Mouse (Mus musculus): ENCODE data around the gene Zfc3h1. TPM values are rescaled to one million over a fixed set of nuclear protein-coding genes. Genes with fewer than 3 reads are reported as not detected.

Gene Zfc3h1
- polyA plus RNA-seq, 1 experiment from 2014 or later = 18.8 TPM

DNA sequence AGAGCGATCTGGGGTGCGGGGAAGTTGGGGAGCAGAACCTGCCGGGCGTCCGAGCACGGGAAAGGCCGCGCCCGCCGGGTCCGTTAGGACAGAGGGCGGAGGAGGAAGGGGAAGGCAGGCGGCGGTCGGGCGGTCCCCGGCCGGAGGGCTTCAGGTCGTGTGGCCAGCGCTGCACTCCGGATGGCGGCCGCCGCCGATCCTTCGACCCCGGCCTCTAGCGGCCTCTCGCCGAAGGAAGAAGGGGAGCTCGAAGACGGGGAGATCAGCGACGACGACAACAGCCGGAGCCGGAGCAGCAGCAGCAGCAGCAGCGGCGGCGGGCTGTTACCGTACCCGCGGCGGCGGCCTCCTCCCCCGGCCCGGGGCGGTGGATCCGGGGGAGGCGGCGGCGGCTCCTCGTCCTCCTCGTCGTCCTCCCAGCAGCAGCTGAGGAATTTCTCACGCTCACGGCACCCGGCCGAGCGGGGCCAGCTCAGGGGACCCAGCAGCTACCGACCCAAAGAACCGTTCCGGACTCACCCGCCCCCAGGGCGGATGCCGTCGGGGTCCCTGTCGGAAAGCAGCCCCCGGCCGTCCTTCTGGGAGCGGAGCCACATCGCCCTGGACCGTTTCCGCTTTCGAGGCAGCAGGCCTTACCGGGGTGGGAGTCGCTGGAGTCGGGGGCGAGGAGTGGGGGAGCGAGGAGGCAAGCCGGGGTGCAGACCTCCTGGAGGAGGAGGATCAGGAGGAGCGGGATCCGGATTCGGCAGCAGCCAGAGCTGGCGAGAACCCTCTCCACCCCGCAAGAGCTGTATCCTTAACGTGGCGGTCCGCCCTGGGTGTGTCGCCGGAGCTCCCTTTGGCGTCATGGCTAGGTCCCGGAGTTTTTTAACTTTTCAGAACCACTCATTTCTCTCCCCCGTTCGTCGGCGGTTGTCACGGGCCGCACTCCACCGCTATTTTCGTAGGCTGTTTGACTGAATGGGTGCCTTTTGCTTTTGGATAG, 551 bp downstream of the Zfc3h1 start:
- Histone ChIP-seq H3K4me3 (peak overlapping the region; percentile 95), H3K9ac (peak overlapping the region; percentile 98), H3K4me2 (peak overlapping the region; percentile 75), H3K27ac (ENCODE audit: poor library complexity, severe bottlenecking) (peak overlapping the region; percentile 98), H3K27me3 (replicated peaks) (no peaks in the 10 kb centered on the region), H3K4me1 (replicated peaks) (peaks cover 28% of the 10 kb centered on the region), H3K9me3 (replicated peaks) (no peaks in the 10 kb centered on the region), H3K36me3 (peaks cover 14% of the 10 kb centered on the region)
- peak; percentile 20 for ATAC-seq (ENCODE audit: insufficient number of reproducible peaks, low FRiP score)
- under 1% methylated on average over 94 of the region's 101 CpGs for WGBS

DNA sequence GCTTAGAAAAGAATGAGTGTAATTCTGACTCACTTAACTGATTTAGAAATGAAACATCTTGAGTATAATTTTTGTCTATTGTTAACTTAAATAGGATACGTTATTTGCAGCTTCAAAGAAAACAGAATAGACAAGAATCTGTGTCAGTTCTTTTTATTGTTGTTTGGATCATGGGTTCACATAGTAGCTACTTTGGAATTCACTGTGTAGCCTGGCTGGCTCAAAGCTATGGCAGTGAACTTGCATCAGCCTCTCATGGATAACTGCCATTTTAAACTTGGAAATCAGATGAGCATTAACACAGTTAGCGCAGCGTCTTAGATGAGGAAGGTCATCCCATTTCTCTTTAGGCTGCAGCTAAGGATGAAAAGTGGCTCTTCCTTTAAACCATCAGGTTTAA, 3.1 kb downstream of the Zfc3h1 start:
- no peak overlapping the region for H3K9ac ChIP-seq
- no peak for ATAC-seq (ENCODE audit: insufficient number of reproducible peaks, low FRiP score)
- no peaks in the 10 kb centered on the region for H3K27me3 ChIP-seq (replicated peaks)
- H3K4me2 ChIP-seq = peak overlapping the region; percentile 15
- 88% methylated on average over 3 of the region's 3 CpGs for WGBS
- peaks cover 20% of the 10 kb centered on the region for H3K4me1 ChIP-seq (replicated peaks)
- H3K36me3 ChIP-seq = peaks cover 25% of the 10 kb centered on the region
- no peaks in the 10 kb centered on the region for H3K9me3 ChIP-seq (replicated peaks)
- no peak overlapping the region for H3K4me3 ChIP-seq
- no peak overlapping the region for H3K27ac ChIP-seq (ENCODE audit: poor library complexity, severe bottlenecking)

DNA sequence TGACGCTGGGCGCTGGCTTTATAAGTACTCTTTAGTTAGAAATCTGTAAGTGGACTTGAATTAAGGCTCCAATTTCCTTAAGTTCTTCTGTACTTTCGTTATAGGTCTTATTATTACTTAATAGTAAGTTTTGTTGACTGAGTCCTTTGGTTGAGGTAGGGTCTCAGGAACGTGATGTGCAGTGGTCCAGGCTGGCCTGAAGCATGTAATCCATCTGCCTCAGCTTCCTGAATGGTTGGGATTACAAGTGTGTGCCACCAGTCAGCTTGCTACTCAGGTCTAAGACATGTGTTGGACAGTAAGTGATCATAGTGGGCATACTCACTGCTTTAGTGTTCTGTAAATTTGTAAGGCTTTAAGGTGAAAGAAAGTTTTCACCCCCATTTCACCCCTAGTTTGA, 6.3 kb downstream of the Zfc3h1 start:
- H3K27me3 ChIP-seq (replicated peaks) = no peaks in the 10 kb centered on the region
- peaks cover 41% of the 10 kb centered on the region for H3K36me3 ChIP-seq
- H3K4me3 ChIP-seq = no peak overlapping the region
- no peak overlapping the region for H3K27ac ChIP-seq (ENCODE audit: poor library complexity, severe bottlenecking)
- H3K4me2 ChIP-seq = no peak overlapping the region
- H3K9me3 ChIP-seq (replicated peaks) = no peaks in the 10 kb centered on the region
- ATAC-seq (ENCODE audit: insufficient number of reproducible peaks, low FRiP score) = no peak
- H3K4me1 ChIP-seq (replicated peaks) = peaks cover 18% of the 10 kb centered on the region
- WGBS = 94% methylated on average over 4 of the region's 4 CpGs
- H3K9ac ChIP-seq = no peak overlapping the region

DNA sequence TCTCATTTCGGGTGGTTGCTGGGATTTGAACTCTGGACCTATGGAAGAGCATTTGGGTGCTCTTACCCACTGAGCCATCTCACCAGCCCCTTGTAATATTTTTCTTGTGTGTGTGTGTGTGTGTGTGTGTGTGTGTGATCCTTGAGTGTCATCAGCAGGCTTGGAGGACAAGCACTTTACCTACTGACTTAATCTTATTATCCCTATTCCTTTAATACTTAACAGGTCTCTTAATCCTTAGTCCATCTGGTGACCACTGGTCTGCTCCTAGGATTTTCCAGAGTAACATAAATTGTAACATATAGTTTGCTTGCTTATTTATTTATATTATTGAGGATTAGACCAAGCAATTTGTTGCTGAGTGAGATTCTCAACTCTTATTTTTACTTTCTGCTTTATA, 7.1 kb downstream of the Zfc3h1 start:
- H3K4me3 ChIP-seq = no peak overlapping the region
- H3K9me3 ChIP-seq (replicated peaks) = no peaks in the 10 kb centered on the region
- ATAC-seq (ENCODE audit: insufficient number of reproducible peaks, low FRiP score) = no peak
- no peaks in the 10 kb centered on the region for H3K27me3 ChIP-seq (replicated peaks)
- H3K4me2 ChIP-seq = no peak overlapping the region
- H3K27ac ChIP-seq (ENCODE audit: poor library complexity, severe bottlenecking) = no peak overlapping the region
- WGBS = 75% methylated on average over 1 of the region's 1 CpGs
- no peak overlapping the region for H3K9ac ChIP-seq
- H3K4me1 ChIP-seq (replicated peaks) = peaks cover 18% of the 10 kb centered on the region
- peaks cover 41% of the 10 kb centered on the region for H3K36me3 ChIP-seq

GRCm38 (mm10) chr10:115406393-115406792, 21.6 kb downstream of the Zfc3h1 start:
- Histone ChIP-seq H3K4me3 (no peak overlapping the region), H3K9me3 (replicated peaks) (no peaks in the 10 kb centered on the region), H3K4me2 (no peak overlapping the region), H3K27me3 (replicated peaks) (no peaks in the 10 kb centered on the region), H3K36me3 (peaks cover 62% of the 10 kb centered on the region), H3K27ac (ENCODE audit: poor library complexity, severe bottlenecking) (no peak overlapping the region), H3K9ac (no peak overlapping the region), H3K4me1 (replicated peaks) (no peaks in the 10 kb centered on the region)
- WGBS = 72% methylated on average over 6 of the region's 6 CpGs
- no peak for ATAC-seq (ENCODE audit: insufficient number of reproducible peaks, low FRiP score)

GRCm38 (mm10) chr10:115413496-115413895, 28.7 kb downstream of the Zfc3h1 start:
- Histone ChIP-seq H3K27ac (ENCODE audit: poor library complexity, severe bottlenecking) (no peak overlapping the region), H3K4me2 (no peak overlapping the region), H3K4me1 (replicated peaks) (no peaks in the 10 kb centered on the region), H3K36me3 (peaks cover 68% of the 10 kb centered on the region), H3K9ac (no peak overlapping the region), H3K4me3 (no peak overlapping the region), H3K9me3 (replicated peaks) (no peaks in the 10 kb centered on the region), H3K27me3 (replicated peaks) (no peaks in the 10 kb centered on the region)
- ATAC-seq (ENCODE audit: insufficient number of reproducible peaks, low FRiP score) = no peak
- 91% methylated on average over 2 of the region's 2 CpGs for WGBS

- Histone ChIP-seq H3K9ac (no peak overlapping the region), H3K9me3 (replicated peaks) (no peaks in the 10 kb centered on the region), H3K4me2 (no peak overlapping the region), H3K27ac (ENCODE audit: poor library complexity, severe bottlenecking) (no peak overlapping the region), H3K36me3 (peaks cover 69% of the 10 kb centered on the region), H3K4me3 (no peak overlapping the region), H3K27me3 (replicated peaks) (no peaks in the 10 kb centered on the region), H3K4me1 (replicated peaks) (no peaks in the 10 kb centered on the region)
- 81% methylated on average over 3 of the region's 3 CpGs for WGBS
- ATAC-seq (ENCODE audit: insufficient number of reproducible peaks, low FRiP score) = no peak
Observed at GRCm38 (mm10) chr10:115414056-115414455, 29.3 kb downstream of the Zfc3h1 start.

- no peak for ATAC-seq (ENCODE audit: insufficient number of reproducible peaks, low FRiP score)
- 87% methylated on average over 4 of the region's 4 CpGs for WGBS
- no peaks in the 10 kb centered on the region for H3K9me3 ChIP-seq (replicated peaks)
- H3K9ac ChIP-seq = no peak overlapping the region
- peaks cover 52% of the 10 kb centered on the region for H3K36me3 ChIP-seq
- H3K4me1 ChIP-seq (replicated peaks) = no peaks in the 10 kb centered on the region
- H3K4me3 ChIP-seq = no peak overlapping the region
- no peak overlapping the region for H3K27ac ChIP-seq (ENCODE audit: poor library complexity, severe bottlenecking)
- no peak overlapping the region for H3K4me2 ChIP-seq
- no peaks in the 10 kb centered on the region for H3K27me3 ChIP-seq (replicated peaks)
Observed at GRCm38 (mm10) chr10:115421976-115422375, 37.2 kb downstream of the Zfc3h1 start.

DNA sequence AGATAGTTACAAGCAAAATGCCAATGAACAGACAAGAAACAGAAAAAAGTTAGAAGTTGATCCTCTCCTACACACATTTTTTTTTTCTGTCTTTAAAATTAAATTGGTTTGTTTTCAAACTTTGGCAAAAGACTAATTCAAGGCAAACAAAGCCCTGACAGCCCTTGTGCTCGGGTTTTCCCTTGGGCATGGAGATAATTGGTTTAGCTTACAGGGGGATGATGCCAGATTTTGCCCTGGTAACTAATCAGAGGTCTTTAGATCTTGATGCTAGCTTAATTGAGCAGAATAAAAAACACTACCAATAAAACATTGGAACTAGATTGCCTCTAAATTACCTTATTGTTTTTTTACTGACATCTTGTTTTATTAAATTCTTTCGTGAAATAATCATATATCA, 40.6 kb downstream of the Zfc3h1 start:
- no peak for ATAC-seq (ENCODE audit: insufficient number of reproducible peaks, low FRiP score)
- Histone ChIP-seq H3K4me1 (replicated peaks) (no peaks in the 10 kb centered on the region), H3K4me3 (no peak overlapping the region), H3K9me3 (replicated peaks) (no peaks in the 10 kb centered on the region), H3K9ac (no peak overlapping the region), H3K4me2 (no peak overlapping the region), H3K27ac (ENCODE audit: poor library complexity, severe bottlenecking) (no peak overlapping the region), H3K27me3 (replicated peaks) (no peaks in the 10 kb centered on the region), H3K36me3 (peaks cover 63% of the 10 kb centered on the region)
- 86% methylated on average over 2 of the region's 2 CpGs for WGBS

- Histone ChIP-seq H3K4me3 (no peak overlapping the region), H3K27me3 (replicated peaks) (no peaks in the 10 kb centered on the region), H3K36me3 (peaks cover 38% of the 10 kb centered on the region), H3K4me1 (replicated peaks) (no peaks in the 10 kb centered on the region), H3K4me2 (no peak overlapping the region), H3K9ac (no peak overlapping the region), H3K9me3 (replicated peaks) (no peaks in the 10 kb centered on the region), H3K27ac (ENCODE audit: poor library complexity, severe bottlenecking) (no peak overlapping the region)
- ATAC-seq (ENCODE audit: insufficient number of reproducible peaks, low FRiP score) = no peak
- 81% methylated on average over 4 of the region's 4 CpGs for WGBS
Observed at GRCm38 (mm10) chr10:115437286-115437685, 52.5 kb downstream of the Zfc3h1 start.

DNA sequence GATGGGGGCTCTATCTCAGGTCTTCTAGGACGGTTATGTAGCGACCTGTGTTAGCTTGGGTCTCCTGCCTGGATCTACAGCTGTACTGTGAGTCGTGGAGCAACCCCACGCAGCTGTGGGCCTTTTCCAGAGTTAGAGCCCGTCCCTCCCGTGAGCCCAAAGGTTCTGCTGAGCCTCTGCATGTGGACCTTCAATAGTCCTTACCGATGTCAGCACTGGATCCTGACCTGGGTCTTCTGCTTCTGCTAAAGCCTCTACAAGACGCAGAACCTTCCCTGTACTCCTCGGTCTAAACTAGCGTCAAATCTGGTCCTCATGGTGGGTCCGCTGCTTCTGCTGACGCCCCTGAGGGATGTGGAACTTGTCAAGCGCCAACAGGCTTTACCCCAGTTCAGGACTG, 63.9 kb downstream of the Zfc3h1 start:
- no peaks in the 10 kb centered on the region for H3K4me1 ChIP-seq (replicated peaks)
- H3K9me3 ChIP-seq (replicated peaks) = 0 out of 2 replicates have a peak, but pooled peaks cover 6% of the 10 kb centered on the region
- no peak overlapping the region for H3K4me2 ChIP-seq
- no peak for ATAC-seq (ENCODE audit: insufficient number of reproducible peaks, low FRiP score)
- H3K27ac ChIP-seq (ENCODE audit: poor library complexity, severe bottlenecking) = no peak overlapping the region
- no peak overlapping the region for H3K4me3 ChIP-seq
- no peaks in the 10 kb centered on the region for H3K27me3 ChIP-seq (replicated peaks)
- no peak overlapping the region for H3K9ac ChIP-seq
- H3K36me3 ChIP-seq = no peaks in the 10 kb centered on the region
- 87% methylated on average over 13 of the region's 13 CpGs for WGBS
